15 mouse cellular contexts compared by ENCODE assay signal in the genomic region with DNA sequence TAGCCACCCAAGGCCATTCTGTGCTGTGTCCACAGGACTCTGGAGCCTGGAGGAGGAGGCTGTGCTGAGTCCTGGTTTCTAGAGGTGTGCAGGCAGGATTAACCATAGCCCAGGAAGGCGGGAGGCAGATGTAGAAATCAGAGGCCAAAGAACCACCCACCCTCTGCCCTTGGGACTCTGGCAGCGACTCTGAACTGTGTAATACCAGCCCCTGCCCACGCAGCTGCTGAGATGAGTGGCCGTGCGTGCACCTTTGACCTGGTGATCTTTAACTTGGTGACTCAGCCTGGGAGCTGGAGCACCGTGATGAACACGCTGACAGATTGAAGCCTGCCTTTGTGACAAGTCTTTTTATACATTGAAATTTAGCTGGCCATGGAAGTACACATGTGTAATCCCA. TPM values are rescaled to one million over a fixed set of nuclear protein-coding genes. Genes with fewer than 3 reads are reported as not detected.
DNase-seq lines count a peak whose midpoint lies in the region; ATAC-seq lines count a peak whose summit lies in the region.
"Had no signal": no experiment of that assay in that cellular context is flagged by ENCODE, and none has a peak within 500 bp of the region (broad histone marks: within the 10 kb centered on the region; RNA-seq: fewer than 3 reads in every experiment).

No protein-coding gene starts in this region.

- 51% methylated on average over 7 of the region's 7 CpGs for WGBS in intestine, embryonic 16.5 days
- 68% methylated on average over 7 of the region's 7 CpGs for WGBS in liver, embryonic 11.5 days

- H3K4me2 ChIP-seq in intestine, embryonic 16.5 days (ENCODE audit: low read depth, low read length) = no peak overlapping the region
- H3K4me2 ChIP-seq in liver, embryonic 11.5 days = no peak overlapping the region
- H3K4me2 ChIP-seq: neural tube, embryonic 12.5 days had no signal

- intact Hi-C loops in heart, postnatal 10 days (cut with DNase I) = no loop called here

- peak; percentile 56 for ATAC-seq in intestine, embryonic 16.5 days
- ATAC-seq in liver, embryonic 11.5 days (replicated peaks; ENCODE audit: low FRiP score) = no peak
- ATAC-seq: forebrain, embryonic 16.5 days had no signal

- peaks cover 23% of the 10 kb centered on the region for H3K4me1 ChIP-seq in intestine, embryonic 16.5 days (ENCODE audit: control insufficient read depth, insufficient read depth, low read length)
- peaks cover 52% of the 10 kb centered on the region for H3K4me1 ChIP-seq in liver, embryonic 11.5 days (replicated peaks; ENCODE audit: control insufficient read depth, insufficient read depth, low read length)
- H3K4me1 ChIP-seq: neural tube, embryonic 12.5 days had no signal

- H3K9me3 ChIP-seq in intestine, embryonic 16.5 days (ENCODE audit: control insufficient read depth, low read length) = no peaks in the 10 kb centered on the region
- H3K9me3 ChIP-seq in liver, embryonic 11.5 days (ENCODE audit: control insufficient read depth, low read length) = no peaks in the 10 kb centered on the region
- H3K9me3 ChIP-seq: neural tube, embryonic 12.5 days had no signal

- H3K9ac ChIP-seq in intestine, embryonic 16.5 days (ENCODE audit: low read depth, low read length) = no peak overlapping the region
- no peak overlapping the region for H3K9ac ChIP-seq in liver, embryonic 11.5 days (ENCODE audit: low read depth, low read length)
- H3K9ac ChIP-seq: neural tube, embryonic 12.5 days had no signal

- H3K4me3 ChIP-seq in intestine, embryonic 16.5 days (ENCODE audit: low read length) = no peak overlapping the region
- no peak overlapping the region for H3K4me3 ChIP-seq in liver, embryonic 11.5 days (ENCODE audit: low read depth, low read length)
- H3K4me3 ChIP-seq: neural tube, embryonic 12.5 days had no signal

- H3K27ac ChIP-seq in intestine, embryonic 16.5 days (ENCODE audit: low read length) = peak overlapping the region; percentile 70
- H3K27ac ChIP-seq in liver, embryonic 11.5 days (ENCODE audit: low read depth, low read length) = peak overlapping the region; percentile 14; the same call in 1 of the 2 replicates
- H3K27ac ChIP-seq: macrophage; neural tube, embryonic 12.5 days had no signal

- DNase-seq in 3T3-L1 (ENCODE audit: low read depth, low spot score) = peak; percentile 94
- peak; percentile 78 for DNase-seq in NIH3T3 (ENCODE audit: low read depth)
- DNase-seq in liver, embryonic 11.5 days (ENCODE audit: low spot score) = no peak
- no peak for DNase-seq in left cerebral cortex, adult 9 months (ENCODE audit: low spot score in 2 of 2)
- no peak for DNase-seq in urinary bladder, postnatal 4 days (ENCODE audit: low spot score in 2 of 2)
- DNase-seq in heart, postnatal 10 days = no peak
- no peak for DNase-seq in thymus, adult 18-20 months
- DNase-seq: heart, postnatal 36 days; layer of hippocampus, postnatal 36 days; right cerebral cortex, postnatal 4 days; thymus, postnatal 25 days had no signal

- no peaks in the 10 kb centered on the region for H3K27me3 ChIP-seq in intestine, embryonic 16.5 days (replicated peaks; ENCODE audit: control insufficient read depth, insufficient read depth, low read length)
- peaks cover under 1% of the 10 kb centered on the region; the same call in 1 of the 2 replicates for H3K27me3 ChIP-seq in liver, embryonic 11.5 days (replicated peaks; ENCODE audit: control insufficient read depth, insufficient read depth, low read length)
- H3K27me3 ChIP-seq: neural tube, embryonic 12.5 days had no signal

- no peaks in the 10 kb centered on the region for H3K36me3 ChIP-seq in intestine, embryonic 16.5 days (ENCODE audit: control insufficient read depth, insufficient read depth, low read length)
- H3K36me3 ChIP-seq in liver, embryonic 11.5 days (ENCODE audit: control insufficient read depth, insufficient read depth, low read length) = no peaks in the 10 kb centered on the region
- H3K36me3 ChIP-seq: neural tube, embryonic 12.5 days had no signal

RNA-seq across cellular contexts. Expression of a gene that starts 24.2 kb away (rescaled TPM):
- polyA plus RNA-seq in intestine, embryonic 16.5 days (2015; fragmentation: Nextera tagmentation; extraction: Ambion mirVana) = 16.5 and 19.7 TPM in 2 replicates
- 29.1 and 30.0 TPM in 2 replicates for polyA plus RNA-seq in liver, embryonic 11.5 days (2014; fragmentation: Nextera tagmentation; extraction: Ambion mirVana)
- total RNA-seq in heart, postnatal 10 days (2021) = 10 to 100 TPM; 12.5 to 14.3 TPM

RNA-seq across cellular contexts. Expression of a gene that starts 28.4 kb away (rescaled TPM):
- polyA plus RNA-seq in intestine, embryonic 16.5 days (2015; fragmentation: Nextera tagmentation; extraction: Ambion mirVana) = 14.0 and 14.2 TPM in 2 replicates
- 19.3 TPM in 2 replicates for polyA plus RNA-seq in liver, embryonic 11.5 days (2014; fragmentation: Nextera tagmentation; extraction: Ambion mirVana)
- total RNA-seq in heart, postnatal 10 days (2021) = 10 to 100 TPM; 93.6 to 97.2 TPM

Comparison
In these comparisons a context has a peak if more than half of its experiments do, and no peak if none do; other contexts are left out.
1. DNase-seq: peak in 3T3-L1 (single experiment) and NIH3T3 (single experiment); none in liver, embryonic 11.5 days (single experiment), left cerebral cortex, adult 9 months (0 of 2), urinary bladder, postnatal 4 days (0 of 2), heart, postnatal 10 days (0 of 2) and thymus, adult 18-20 months (0 of 2).